Mouse (Mus musculus): ENCODE results near the gene Col28a1. TPM values are rescaled to one million over a fixed set of nuclear protein-coding genes. Genes with fewer than 3 reads are reported as not detected.

Col28a1 gene
- total RNA-seq, 2 experiments from 2014 or later = not detected

DNA sequence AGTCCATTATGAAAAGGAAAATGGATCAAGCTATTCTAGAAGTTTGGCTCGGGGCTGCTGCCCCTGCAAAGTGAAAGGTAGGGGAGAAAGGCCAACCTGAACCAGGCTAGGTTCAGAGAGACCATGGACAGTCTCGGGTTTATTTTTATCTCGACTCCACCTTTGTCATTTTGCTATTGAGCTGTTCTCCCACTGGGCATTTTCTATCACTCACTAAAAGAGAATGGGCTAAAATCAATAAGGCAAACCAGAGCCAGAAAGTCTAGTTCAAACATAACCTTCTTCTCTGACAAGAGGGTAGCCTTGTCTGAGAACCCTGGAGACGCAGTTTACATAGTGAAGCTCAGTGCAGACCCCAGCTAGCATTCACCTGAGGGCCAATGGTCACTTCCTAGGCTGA, 163.7 kb downstream of the Col28a1 start:
- ATAC-seq (replicated peaks; ENCODE audit: poor library complexity, severe bottlenecking) = no peak

- ATAC-seq (replicated peaks; ENCODE audit: poor library complexity, severe bottlenecking) = no peak
Measured at GRCm38 (mm10) chr6:8025332-8026129, 166.9 kb downstream of the Col28a1 start.

DNA sequence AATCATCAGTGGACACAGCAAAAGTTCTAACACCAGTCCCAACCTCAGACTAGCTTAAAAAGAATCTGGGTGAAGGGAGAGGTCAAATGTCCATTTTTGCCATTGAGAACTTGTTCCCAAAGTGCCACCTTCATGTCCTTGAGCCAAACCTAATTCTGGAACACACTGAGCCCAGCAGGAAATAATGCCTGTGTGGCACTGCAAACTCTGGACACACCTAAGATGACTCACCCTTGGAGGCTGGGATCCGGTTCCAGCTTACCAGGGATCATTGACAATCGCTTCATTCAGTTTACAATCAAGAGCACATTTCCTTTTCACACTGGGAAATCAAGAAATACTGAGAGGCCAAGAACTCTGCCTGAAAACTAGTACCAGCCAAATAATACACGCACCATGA, 168.9 kb downstream of the Col28a1 start:
- ATAC-seq (replicated peaks; ENCODE audit: poor library complexity, severe bottlenecking) = no peak

- ATAC-seq (replicated peaks; ENCODE audit: poor library complexity, severe bottlenecking) = no peak
Measured at GRCm38 (mm10) chr6:7994736-7995135, 197.7 kb downstream of the Col28a1 start.

DNA sequence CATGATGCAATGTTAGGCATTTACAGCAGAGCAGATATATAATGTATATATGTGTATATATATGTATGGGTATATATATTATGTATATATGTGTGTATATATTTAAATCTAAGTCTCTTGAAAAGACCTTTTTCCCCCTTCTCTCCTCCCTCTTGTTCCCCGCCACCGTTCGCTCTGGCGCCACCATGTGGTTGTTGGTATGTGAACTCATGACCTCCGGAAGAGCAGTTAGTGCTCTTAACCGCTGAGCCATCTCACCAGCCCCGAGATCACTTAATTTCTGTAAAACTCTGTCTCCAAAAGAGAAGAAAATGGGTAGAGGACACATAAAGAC, 208.8 kb downstream of the Col28a1 start:
- ATAC-seq (replicated peaks; ENCODE audit: poor library complexity, severe bottlenecking) = peak; percentile 68

DNA sequence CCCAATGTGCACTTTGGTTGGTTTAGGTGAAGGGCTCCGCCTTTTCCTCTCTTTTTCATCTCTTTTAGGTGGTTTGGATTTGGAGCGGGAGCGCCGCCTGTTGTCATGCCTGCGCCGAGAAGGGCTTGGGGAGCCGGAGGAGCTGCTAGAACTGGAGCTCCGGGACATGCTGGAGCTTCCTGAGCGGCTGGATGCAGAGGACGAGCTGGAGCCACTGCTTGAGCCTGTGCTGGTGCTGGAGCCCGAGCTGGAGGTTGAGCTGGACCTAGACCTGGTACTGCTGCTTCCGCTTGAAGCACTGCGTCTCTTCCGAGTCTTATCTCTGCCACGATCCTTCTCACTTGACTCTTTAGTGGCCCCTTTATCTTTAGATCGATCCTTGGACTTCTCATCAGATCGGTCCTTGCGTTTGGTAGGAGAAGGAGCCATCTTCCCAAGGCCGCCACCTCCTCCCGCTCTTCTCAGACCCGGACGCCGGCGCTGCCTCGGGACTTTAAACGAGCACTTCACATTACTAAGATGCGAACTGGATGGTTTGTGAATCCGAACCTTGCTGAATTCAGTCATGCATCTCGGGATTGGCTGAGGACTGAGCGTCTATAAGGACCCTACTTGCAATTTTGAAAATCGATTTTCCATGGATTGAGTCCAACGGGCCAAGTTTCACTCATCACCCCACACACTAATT, 209.3 kb downstream of the Col28a1 start:
- peak; percentile 50 for ATAC-seq (replicated peaks; ENCODE audit: poor library complexity, severe bottlenecking)

DNA sequence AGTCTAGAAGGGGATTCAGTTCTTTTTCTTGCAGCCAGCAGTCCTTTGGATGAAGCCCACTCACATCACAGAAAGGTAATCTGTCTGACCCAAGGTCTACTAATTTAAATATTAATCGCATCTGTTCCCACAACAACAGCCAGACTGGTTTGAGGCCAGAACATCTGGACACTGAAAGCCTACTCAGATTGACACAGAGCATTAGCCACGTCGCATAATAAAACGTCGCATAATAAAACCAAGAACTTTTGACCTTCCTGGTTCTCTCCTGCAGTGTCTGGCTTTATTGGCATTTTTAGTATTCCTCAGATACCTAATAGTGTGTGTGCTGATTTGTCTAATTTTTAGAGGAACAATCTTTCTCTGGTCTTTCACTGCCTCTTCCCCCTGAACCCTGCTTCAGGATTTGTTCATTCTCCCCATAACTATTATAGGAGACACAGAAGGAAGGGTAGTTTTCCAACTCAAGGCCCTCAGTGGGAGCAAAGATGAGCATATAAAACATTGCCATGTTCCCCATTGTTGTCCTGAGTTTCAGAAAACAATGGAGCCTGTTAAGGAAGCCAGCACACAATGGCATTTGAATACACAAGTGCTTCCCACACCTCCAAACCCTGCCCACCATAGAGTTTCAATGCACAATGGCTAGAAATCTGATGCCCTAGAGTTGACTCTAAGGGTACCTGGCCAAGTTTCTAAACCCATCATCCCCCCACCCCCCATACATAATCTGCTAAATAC, 221.2 kb downstream of the Col28a1 start:
- no peak for ATAC-seq (replicated peaks; ENCODE audit: poor library complexity, severe bottlenecking)

- ATAC-seq (replicated peaks; ENCODE audit: poor library complexity, severe bottlenecking) = no peak
Measured at GRCm38 (mm10) chr6:7969376-7969775, 223.0 kb downstream of the Col28a1 start.

DNA sequence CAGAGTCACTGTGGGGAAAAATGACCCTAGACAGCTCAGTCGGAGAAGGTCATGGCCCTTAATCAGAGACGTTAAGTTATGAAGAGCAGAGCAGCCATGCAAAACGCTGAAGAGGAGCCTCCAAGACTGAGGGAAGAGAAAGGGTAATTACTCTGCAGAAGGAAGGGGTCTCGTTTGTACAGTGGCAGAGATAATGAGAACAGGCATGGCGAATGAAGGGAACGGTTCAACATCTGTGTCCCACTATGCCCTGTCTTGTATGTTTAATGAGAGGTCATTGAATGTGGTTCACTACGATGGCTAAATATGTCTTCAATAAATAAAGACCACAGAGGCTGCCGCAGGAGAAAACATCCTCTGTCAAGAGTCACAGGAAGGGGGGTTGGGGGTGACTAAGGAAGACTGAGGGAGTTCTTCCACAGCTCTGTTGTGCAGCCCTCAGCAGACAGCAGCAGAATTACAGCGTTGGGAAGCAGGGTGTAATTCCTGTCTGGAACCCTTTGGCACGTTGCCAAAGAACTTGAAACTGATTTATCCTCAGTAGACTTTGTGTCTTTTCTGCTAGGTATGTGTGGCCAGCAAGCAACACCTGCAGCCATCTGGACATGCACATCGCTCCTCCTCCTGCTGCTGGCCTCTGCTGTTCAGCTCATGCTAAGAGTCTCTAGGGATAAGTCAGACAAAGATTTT, 226.4 kb downstream of the Col28a1 start:
- no peak for ATAC-seq (replicated peaks; ENCODE audit: poor library complexity, severe bottlenecking)

DNA sequence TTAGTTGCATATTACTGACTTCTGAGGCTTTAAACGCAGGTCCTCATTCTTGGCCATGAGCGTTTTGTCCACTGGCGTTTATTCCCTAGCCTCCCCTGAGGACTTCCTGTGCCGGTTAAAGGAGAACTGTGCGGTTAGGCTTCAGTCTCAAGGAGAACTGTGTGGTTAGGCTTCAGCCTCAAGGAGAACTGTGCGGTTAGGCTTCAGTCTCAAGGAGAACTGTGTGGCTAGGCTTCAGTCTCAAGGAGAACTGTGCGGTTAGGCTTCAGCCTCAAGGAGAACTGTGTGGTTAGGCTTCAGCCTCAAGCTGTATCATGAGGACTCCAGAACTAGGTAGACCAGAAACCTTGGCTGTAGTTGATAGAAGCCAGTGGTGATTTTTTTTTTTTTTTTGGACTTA, 229.7 kb downstream of the Col28a1 start:
- ATAC-seq (replicated peaks; ENCODE audit: poor library complexity, severe bottlenecking) = peak; percentile 71

DNA sequence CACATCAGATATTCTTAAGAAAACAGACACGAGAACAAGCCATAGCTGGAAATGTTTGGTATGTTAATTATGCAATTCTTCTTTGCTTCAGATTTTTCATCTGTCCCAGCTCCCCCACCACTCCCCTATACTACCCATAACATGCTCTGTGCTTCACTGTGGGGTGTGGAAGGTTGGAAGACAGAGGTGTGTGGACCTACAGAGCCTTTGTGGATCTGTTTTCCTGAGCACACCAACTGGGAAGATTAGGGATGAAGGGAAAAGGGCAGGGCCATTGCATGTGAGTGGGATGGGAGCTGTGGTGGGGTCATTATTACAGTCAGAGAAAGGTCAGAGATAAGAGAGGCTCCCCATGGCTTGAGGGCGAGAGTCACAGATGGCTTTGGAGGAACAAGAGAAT, 240.2 kb downstream of the Col28a1 start:
- ATAC-seq (replicated peaks; ENCODE audit: poor library complexity, severe bottlenecking) = no peak

- no peak for ATAC-seq (replicated peaks; ENCODE audit: poor library complexity, severe bottlenecking)
Measured at GRCm38 (mm10) chr6:7951778-7952177, 240.6 kb downstream of the Col28a1 start.

Other genes starting within 250 kb of the Col28a1 start
- gene Mios, start 16.6 kb upstream of the Col28a1 start, total RNA-seq (2014; fragmentation: Nextera tagmentation) = 20.5 and 24.8 TPM in 2 replicates
- 31.3 and 37.4 TPM in 2 replicates for gene Mios, start 16.6 kb upstream of the Col28a1 start, total RNA-seq (2017)
- 109 and 138 TPM in 2 replicates for gene Rpa3, start 66.6 kb upstream of the Col28a1 start, total RNA-seq (2014; fragmentation: Nextera tagmentation)
- gene Rpa3, start 66.6 kb upstream of the Col28a1 start, total RNA-seq (2017) = 111 and 156 TPM in 2 replicates
- 17.0 and 18.7 TPM in 2 replicates for gene Umad1, start 66.7 kb upstream of the Col28a1 start, total RNA-seq (2014; fragmentation: Nextera tagmentation)
- 10.6 and 11.8 TPM in 2 replicates for gene Umad1, start 66.7 kb upstream of the Col28a1 start, total RNA-seq (2017)
- gene Gm45062, start 66.8 kb upstream of the Col28a1 start, total RNA-seq (2014; fragmentation: Nextera tagmentation) = 0.11 and 4.2 TPM in 2 replicates
- 3.1 and 5.5 TPM in 2 replicates for gene Gm45062, start 66.8 kb upstream of the Col28a1 start, total RNA-seq (2017)